ENCODE assay signal across 11 mouse cellular contexts in the genomic region with DNA sequence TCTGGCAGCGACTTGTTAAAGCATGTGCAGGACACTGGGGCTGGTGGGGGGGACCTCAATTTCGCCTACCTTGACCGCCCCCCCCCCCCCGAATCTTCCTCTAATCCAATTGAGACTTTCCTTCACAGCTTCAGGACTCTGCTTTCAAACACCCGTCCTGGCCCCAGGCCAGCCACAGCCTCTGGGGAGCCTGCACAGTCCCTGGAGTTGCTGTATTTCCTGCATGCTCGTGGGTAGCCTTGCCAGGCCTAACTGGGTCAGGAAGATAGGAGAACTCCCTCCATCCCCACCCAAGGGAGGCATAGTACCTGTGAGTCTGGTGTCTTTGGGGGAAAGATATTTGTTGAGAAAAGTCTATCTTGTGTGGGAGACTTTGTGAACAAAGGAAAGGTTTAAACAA. TPM values are rescaled to one million over a fixed set of nuclear protein-coding genes. Genes with fewer than 3 reads are reported as not detected.
DNase-seq lines count a peak whose midpoint lies in the region; ATAC-seq and TF ChIP-seq lines count a peak whose summit lies in the region.
"Had no signal": no experiment of that assay in that cellular context is flagged by ENCODE, and none has a peak within 500 bp of the region (broad histone marks: within the 10 kb centered on the region; RNA-seq: fewer than 3 reads in every experiment).

No protein-coding gene starts in this region.

- H3K27me3 ChIP-seq in cerebellum, adult 2 months (ENCODE audit: control insufficient read depth, insufficient read depth, low read length) = no peaks in the 10 kb centered on the region
- H3K27me3 ChIP-seq in hindbrain, embryonic 13.5 days = no peaks in the 10 kb centered on the region
- no peaks in the 10 kb centered on the region for H3K27me3 ChIP-seq in hindbrain, embryonic 11.5 days (ENCODE audit: control insufficient read depth, insufficient read depth, low read length)
- H3K27me3 ChIP-seq in midbrain, embryonic 14.5 days (ENCODE audit: control insufficient read depth, insufficient read depth, low read length) = no peaks in the 10 kb centered on the region
- no peaks in the 10 kb centered on the region for H3K27me3 ChIP-seq in midbrain, embryonic 15.5 days (replicated peaks)
- H3K27me3 ChIP-seq in midbrain, postnatal 0 days (ENCODE audit: insufficient read depth, low read length) = no peaks in the 10 kb centered on the region
- H3K27me3 ChIP-seq: liver, embryonic 13.5 days had no signal

- H3K4me3 ChIP-seq in cerebellum, adult 2 months (replicated peaks; ENCODE audit: insufficient read depth, low read depth, low read length) = no peak overlapping the region
- H3K4me3 ChIP-seq in hindbrain, embryonic 13.5 days = no peak overlapping the region
- no peak overlapping the region for H3K4me3 ChIP-seq in hindbrain, embryonic 11.5 days (ENCODE audit: low read depth, low read length)
- H3K4me3 ChIP-seq in midbrain, embryonic 14.5 days (replicated peaks; ENCODE audit: low read depth, low read length) = no peak overlapping the region
- no peak overlapping the region for H3K4me3 ChIP-seq in midbrain, embryonic 15.5 days
- no peak overlapping the region for H3K4me3 ChIP-seq in midbrain, postnatal 0 days (ENCODE audit: low read depth, low read length)
- H3K4me3 ChIP-seq: erythroblast, embryonic 14.5 days; liver, embryonic 13.5 days had no signal

- no peak for TF ChIP-seq CTCF in cerebellum, adult 2 months (IDR thresholded peaks at IDR 0.05; ENCODE audit: borderline replicate concordance, insufficient read depth, low read depth, low read length)
- TF ChIP-seq CTCF in midbrain, postnatal 0 days (IDR thresholded peaks at IDR 0.05) = no peak

- H3K36me3 ChIP-seq in hindbrain, embryonic 13.5 days = peaks cover 8% of the 10 kb centered on the region; the same call in 1 of the 2 replicates
- H3K36me3 ChIP-seq in hindbrain, embryonic 11.5 days (ENCODE audit: control insufficient read depth, insufficient read depth, low read length) = no peaks in the 10 kb centered on the region
- no peaks in the 10 kb centered on the region for H3K36me3 ChIP-seq in midbrain, embryonic 14.5 days (ENCODE audit: control insufficient read depth, insufficient read depth, low read length)
- no peaks in the 10 kb centered on the region for H3K36me3 ChIP-seq in midbrain, embryonic 15.5 days (replicated peaks)
- H3K36me3 ChIP-seq in midbrain, postnatal 0 days (ENCODE audit: insufficient read depth, low read length) = peaks cover 6% of the 10 kb centered on the region; the same call in 1 of the 2 replicates
- H3K36me3 ChIP-seq: liver, embryonic 13.5 days had no signal

- H3K9me3 ChIP-seq in hindbrain, embryonic 13.5 days = no peaks in the 10 kb centered on the region
- H3K9me3 ChIP-seq in hindbrain, embryonic 11.5 days (ENCODE audit: control insufficient read depth, low read length) = no peaks in the 10 kb centered on the region
- H3K9me3 ChIP-seq in midbrain, embryonic 14.5 days (ENCODE audit: control insufficient read depth, low read length) = no peaks in the 10 kb centered on the region
- no peaks in the 10 kb centered on the region for H3K9me3 ChIP-seq in midbrain, embryonic 15.5 days
- no peaks in the 10 kb centered on the region for H3K9me3 ChIP-seq in midbrain, postnatal 0 days (ENCODE audit: low read length)
- H3K9me3 ChIP-seq: liver, embryonic 13.5 days had no signal

- H3K27ac ChIP-seq in cerebellum, adult 2 months (ENCODE audit: insufficient read depth, low read length) = peak overlapping the region; percentile 13
- H3K27ac ChIP-seq in hindbrain, embryonic 13.5 days = peak overlapping the region; percentile 18; the same call in 1 of the 2 replicates
- H3K27ac ChIP-seq in hindbrain, embryonic 11.5 days (ENCODE audit: low read depth, low read length) = no peak overlapping the region
- no peak overlapping the region for H3K27ac ChIP-seq in midbrain, embryonic 14.5 days (replicated peaks; ENCODE audit: low read depth, low read length)
- H3K27ac ChIP-seq in midbrain, embryonic 15.5 days = no peak overlapping the region
- peak overlapping the region; percentile 38; the same call in 1 of the 2 replicates for H3K27ac ChIP-seq in midbrain, postnatal 0 days (ENCODE audit: low read depth, low read length)
- H3K27ac ChIP-seq: liver, embryonic 13.5 days had no signal

- 7% methylated on average over 6 of the region's 6 CpGs for WGBS in cerebellum, adult 2 months
- 66% methylated on average over 6 of the region's 6 CpGs for WGBS in hindbrain, embryonic 13.5 days
- 68% methylated on average over 6 of the region's 6 CpGs for WGBS in hindbrain, embryonic 11.5 days
- WGBS in midbrain, embryonic 14.5 days = 47% methylated on average over 6 of the region's 6 CpGs
- WGBS in midbrain, embryonic 15.5 days = 42% methylated on average over 6 of the region's 6 CpGs
- WGBS in midbrain, postnatal 0 days = 39% methylated on average over 5 of the region's 6 CpGs

- TF ChIP-seq POLR2A in cerebellum, adult 2 months (IDR thresholded peaks at IDR 0.05; ENCODE audit: borderline replicate concordance, insufficient read depth, low read length) = no peak

- ATAC-seq in hindbrain, embryonic 13.5 days (ENCODE audit: low FRiP score) = no peak
- no peak for ATAC-seq in hindbrain, embryonic 11.5 days (ENCODE audit: low FRiP score)
- no peak for ATAC-seq in midbrain, embryonic 14.5 days (ENCODE audit: low FRiP score, low TSS enrichment)
- ATAC-seq in midbrain, embryonic 15.5 days (replicated peaks) = no peak; the same call in 1 of the 2 replicates
- ATAC-seq in midbrain, postnatal 0 days (ENCODE audit: low FRiP score) = no peak

- DNase-seq in cerebellum, adult 2 months = peak; percentile 57 to 60
- no peak for DNase-seq in cerebellum, postnatal 4 days (ENCODE audit: low spot score in 2 of 2)
- DNase-seq in hindbrain, embryonic 11.5 days (ENCODE audit: low spot score) = no peak
- peak; percentile 39 for DNase-seq in midbrain, embryonic 14.5 days
- no peak for DNase-seq in midbrain, postnatal 0 days (ENCODE audit: low spot score)
- DNase-seq in left cerebral cortex, adult 11 months (ENCODE audit: low spot score) = no peak
- DNase-seq: kidney, postnatal 14 days; liver, embryonic 13.5 days had no signal

- H3K4me2 ChIP-seq in hindbrain, embryonic 13.5 days = no peak overlapping the region
- H3K4me2 ChIP-seq in hindbrain, embryonic 11.5 days (replicated peaks; ENCODE audit: low read depth, low read length) = no peak overlapping the region
- H3K4me2 ChIP-seq in midbrain, embryonic 14.5 days (ENCODE audit: low read length) = no peak overlapping the region
- H3K4me2 ChIP-seq in midbrain, embryonic 15.5 days = no peak overlapping the region
- no peak overlapping the region for H3K4me2 ChIP-seq in midbrain, postnatal 0 days (ENCODE audit: low read depth, low read length, poor library complexity, severe bottlenecking)
- H3K4me2 ChIP-seq: liver, embryonic 13.5 days had no signal

- H3K4me1 ChIP-seq in cerebellum, adult 2 months (ENCODE audit: control insufficient read depth, insufficient read depth, low read length) = peaks cover 44% of the 10 kb centered on the region
- H3K4me1 ChIP-seq in hindbrain, embryonic 13.5 days (replicated peaks) = peaks cover 12% of the 10 kb centered on the region
- 0 out of 2 replicates have a peak, but pooled peaks cover 2% of the 10 kb centered on the region for H3K4me1 ChIP-seq in hindbrain, embryonic 11.5 days (replicated peaks; ENCODE audit: control insufficient read depth, insufficient read depth, low read length)
- H3K4me1 ChIP-seq in midbrain, embryonic 14.5 days (ENCODE audit: control insufficient read depth, insufficient read depth, low read length) = 0 out of 2 replicates have a peak, but pooled peaks cover 6% of the 10 kb centered on the region
- H3K4me1 ChIP-seq in midbrain, embryonic 15.5 days = peaks cover 12% of the 10 kb centered on the region
- 0 out of 2 replicates have a peak, but pooled peaks cover 7% of the 10 kb centered on the region for H3K4me1 ChIP-seq in midbrain, postnatal 0 days (ENCODE audit: insufficient read depth, low read length)
- H3K4me1 ChIP-seq: liver, embryonic 13.5 days had no signal

- no peak overlapping the region for H3K9ac ChIP-seq in hindbrain, embryonic 13.5 days
- H3K9ac ChIP-seq in hindbrain, embryonic 11.5 days (ENCODE audit: low read depth, low read length) = no peak overlapping the region
- no peak overlapping the region for H3K9ac ChIP-seq in midbrain, embryonic 14.5 days (replicated peaks; ENCODE audit: low read length)
- no peak overlapping the region for H3K9ac ChIP-seq in midbrain, embryonic 15.5 days
- no peak overlapping the region for H3K9ac ChIP-seq in midbrain, postnatal 0 days (replicated peaks; ENCODE audit: low read length, poor library complexity, severe bottlenecking)
- H3K9ac ChIP-seq: liver, embryonic 13.5 days had no signal

RNA-seq across cellular contexts. Expression of gene Adcy1, which starts 50.4 kb away (rescaled TPM):
- polyA plus RNA-seq in cerebellum, adult 2 months (2012; rRNA removed) = 258 and 326 TPM in 2 replicates
- 4.5 and 5.1 TPM in 2 replicates for polyA plus RNA-seq in hindbrain, embryonic 13.5 days (2015; fragmentation: Nextera tagmentation; extraction: Ambion mirVana)
- 1.8 and 2.0 TPM in 2 replicates for polyA plus RNA-seq in hindbrain, embryonic 11.5 days (2014; fragmentation: Nextera tagmentation; extraction: Ambion mirVana)
- 9.9 and 10.7 TPM in 2 replicates for polyA plus RNA-seq in midbrain, embryonic 14.5 days (2014; fragmentation: Nextera tagmentation; extraction: Ambion mirVana)
- polyA plus RNA-seq in midbrain, embryonic 15.5 days (2015; fragmentation: Nextera tagmentation; extraction: Ambion mirVana) = 8.1 and 8.4 TPM in 2 replicates
- 140 and 142 TPM in 2 replicates for total RNA-seq in midbrain, postnatal 0 days (2014; rRNA removed)
- polyA plus RNA-seq in midbrain, postnatal 0 days (2015; fragmentation: Nextera tagmentation; extraction: Ambion mirVana) = 12.2 and 12.6 TPM in 2 replicates

Comparison
In these comparisons a context has a peak if more than half of its experiments do, and no peak if none do; other contexts are left out.
1. DNase-seq: peak in cerebellum, adult 2 months (2 of 2) and midbrain, embryonic 14.5 days (single experiment); none in cerebellum, postnatal 4 days (0 of 2), hindbrain, embryonic 11.5 days (single experiment), midbrain, postnatal 0 days (single experiment) and left cerebral cortex, adult 11 months (single experiment).
2. H3K27ac ChIP-seq: peak in cerebellum, adult 2 months (single experiment), hindbrain, embryonic 13.5 days (single experiment) and midbrain, postnatal 0 days (single experiment); none in hindbrain, embryonic 11.5 days (single experiment), midbrain, embryonic 14.5 days (single experiment) and midbrain, embryonic 15.5 days (single experiment).
3. RNA of gene Adcy1, which starts 50.4 kb away (polyA plus RNA-seq): 258 to 326 TPM in cerebellum, adult 2 months; 12.2 to 12.6 TPM in midbrain, postnatal 0 days, 9.9 to 10.7 TPM in midbrain, embryonic 14.5 days, 8.1 to 8.4 TPM in midbrain, embryonic 15.5 days, 4.5 to 5.1 TPM in hindbrain, embryonic 13.5 days and 1.8 to 2.0 TPM in hindbrain, embryonic 11.5 days; every median in the first group is over 10 times any median in the second.